Comparison of ENCODE assay signal across 9 mouse cellular contexts in genomic region chr3:87985505-87986320, GRCm38 (mm10). TPM values are rescaled to one million over a fixed set of nuclear protein-coding genes. Genes with fewer than 3 reads are reported as not detected.
A peak's percentile ranks its signal among the peaks of the same experiment; 100 is the strongest.
DNase-seq lines count a peak whose midpoint lies in the region; ATAC-seq and TF ChIP-seq lines count a peak whose summit lies in the region.
"Had no signal": no experiment of that assay in that cellular context is flagged by ENCODE, and none has a peak within 500 bp of the region (broad histone marks: within the 10 kb centered on the region; RNA-seq: fewer than 3 reads in every experiment).

No protein-coding gene starts in this region.

- peak overlapping the region; percentile 31 for H3K4me2 ChIP-seq in lung, embryonic 14.5 days
- peak overlapping the region; percentile 2; the same call in 1 of the 2 replicates for H3K4me2 ChIP-seq in forebrain, embryonic 13.5 days
- no peak overlapping the region for H3K4me2 ChIP-seq in intestine, embryonic 16.5 days (ENCODE audit: low read depth, low read length)
- peak overlapping the region; percentile 16; the same call in 1 of the 2 replicates for H3K4me2 ChIP-seq in neural tube, embryonic 13.5 days

- H3K4me3 ChIP-seq in lung, embryonic 14.5 days (ENCODE audit: low read depth, low read length), result no peak overlapping the region
- no peak overlapping the region for H3K4me3 ChIP-seq in forebrain, embryonic 13.5 days
- no peak overlapping the region for H3K4me3 ChIP-seq in intestine, embryonic 16.5 days (ENCODE audit: low read length)
- no peak overlapping the region for H3K4me3 ChIP-seq in neural tube, embryonic 13.5 days

- H3K9me3 ChIP-seq in lung, embryonic 14.5 days (ENCODE audit: low read depth, low read length), result no peaks in the 10 kb centered on the region
- H3K9me3 ChIP-seq in forebrain, embryonic 13.5 days (replicated peaks), result no peaks in the 10 kb centered on the region
- no peaks in the 10 kb centered on the region for H3K9me3 ChIP-seq in intestine, embryonic 16.5 days (ENCODE audit: control insufficient read depth, low read length)
- no peaks in the 10 kb centered on the region for H3K9me3 ChIP-seq in neural tube, embryonic 13.5 days

- peaks cover 48% of the 10 kb centered on the region for H3K4me1 ChIP-seq in lung, embryonic 14.5 days (ENCODE audit: insufficient read depth)
- H3K4me1 ChIP-seq in forebrain, embryonic 13.5 days, result peaks cover 78% of the 10 kb centered on the region
- peaks cover 70% of the 10 kb centered on the region for H3K4me1 ChIP-seq in intestine, embryonic 16.5 days (ENCODE audit: control insufficient read depth, insufficient read depth, low read length)
- peaks cover 77% of the 10 kb centered on the region for H3K4me1 ChIP-seq in neural tube, embryonic 13.5 days (replicated peaks)

- 19% methylated on average over 12 of the region's 12 CpGs for WGBS in lung, embryonic 14.5 days
- 27% methylated on average over 12 of the region's 12 CpGs for WGBS in forebrain, embryonic 13.5 days
- 35% methylated on average over 12 of the region's 12 CpGs for WGBS in intestine, embryonic 16.5 days
- 24% methylated on average over 12 of the region's 12 CpGs for WGBS in neural tube, embryonic 13.5 days

- no peak for TF ChIP-seq CTCF in lung, embryonic 14.5 days (IDR thresholded peaks at IDR 0.05; ENCODE audit: low read depth)

- H3K27ac ChIP-seq in lung, embryonic 14.5 days (ENCODE audit: low read depth), result peak overlapping the region; percentile 78
- H3K27ac ChIP-seq in forebrain, embryonic 13.5 days, result peak overlapping the region; percentile 40
- H3K27ac ChIP-seq in intestine, embryonic 16.5 days (ENCODE audit: low read length), result peak overlapping the region; percentile 70
- peak overlapping the region; percentile 77 for H3K27ac ChIP-seq in neural tube, embryonic 13.5 days (replicated peaks)

- H3K36me3 ChIP-seq in lung, embryonic 14.5 days (ENCODE audit: insufficient read depth), result no peaks in the 10 kb centered on the region
- 0 out of 2 replicates have a peak, but pooled peaks cover 8% of the 10 kb centered on the region for H3K36me3 ChIP-seq in forebrain, embryonic 13.5 days (ENCODE audit: poor library complexity, severe bottlenecking)
- no peaks in the 10 kb centered on the region for H3K36me3 ChIP-seq in intestine, embryonic 16.5 days (ENCODE audit: control insufficient read depth, insufficient read depth, low read length)
- no peaks in the 10 kb centered on the region for H3K36me3 ChIP-seq in neural tube, embryonic 13.5 days

- peak; percentile 76 for DNase-seq in lung, embryonic 14.5 days
- DNase-seq in lung, postnatal 36 days, result no peak
- no peak for DNase-seq in thymus, postnatal 36 days
- DNase-seq in urinary bladder, postnatal 14 days (ENCODE audit: low spot score), result no peak
- no peak for DNase-seq in thymus, postnatal 0 days (ENCODE audit: low spot score)
- DNase-seq: adrenal gland, adult 2 months had no signal

- H3K27me3 ChIP-seq in lung, embryonic 14.5 days (ENCODE audit: insufficient read depth, low read length), result peaks cover 22% of the 10 kb centered on the region
- H3K27me3 ChIP-seq in forebrain, embryonic 13.5 days, result peaks cover 20% of the 10 kb centered on the region; the same call in 1 of the 2 replicates
- peaks cover 14% of the 10 kb centered on the region; the same call in 1 of the 2 replicates for H3K27me3 ChIP-seq in intestine, embryonic 16.5 days (replicated peaks; ENCODE audit: control insufficient read depth, insufficient read depth, low read length)
- H3K27me3 ChIP-seq in neural tube, embryonic 13.5 days, result peaks cover 25% of the 10 kb centered on the region

- no peak overlapping the region; the same call in 1 of the 2 replicates for H3K9ac ChIP-seq in lung, embryonic 14.5 days
- no peak overlapping the region for H3K9ac ChIP-seq in forebrain, embryonic 13.5 days
- H3K9ac ChIP-seq in intestine, embryonic 16.5 days (ENCODE audit: low read depth, low read length), result 0 out of 2 replicates have a peak overlapping the region, but pooled peaks have one; percentile 43
- H3K9ac ChIP-seq in neural tube, embryonic 13.5 days, result peak overlapping the region; percentile 6; the same call in 1 of the 2 replicates

- ATAC-seq in lung, embryonic 14.5 days (ENCODE audit: insufficient read depth), result no peak
- no peak for ATAC-seq in forebrain, embryonic 13.5 days
- no peak for ATAC-seq in intestine, embryonic 16.5 days
- ATAC-seq in neural tube, embryonic 13.5 days (ENCODE audit: low read depth), result no peak

RNA-seq across cellular contexts. Expression of gene Bcan, which starts 14.3 kb away (rescaled TPM):
- polyA plus RNA-seq in lung, embryonic 14.5 days (2014; fragmentation: Nextera tagmentation; extraction: Ambion mirVana), result not detected in 2 replicates
- polyA plus RNA-seq in forebrain, embryonic 13.5 days (2015; fragmentation: Nextera tagmentation; extraction: Ambion mirVana), result 9.5 and 9.6 TPM in 2 replicates
- polyA plus RNA-seq in intestine, embryonic 16.5 days (2015; fragmentation: Nextera tagmentation; extraction: Ambion mirVana), result 0.18 and 0.67 TPM in 2 replicates
- 37.8 and 41.3 TPM in 2 replicates for polyA plus RNA-seq in neural tube, embryonic 13.5 days (2015; fragmentation: Nextera tagmentation; extraction: Ambion mirVana)
- polyA plus RNA-seq in thymus, postnatal 0 days (2015; fragmentation: Nextera tagmentation; extraction: Ambion mirVana), result 0.23 and 0.27 TPM in 2 replicates

RNA-seq across cellular contexts. Expression of gene Nes, which starts 14.8 kb away (rescaled TPM):
- 24.6 and 27.1 TPM in 2 replicates for polyA plus RNA-seq in lung, embryonic 14.5 days (2014; fragmentation: Nextera tagmentation; extraction: Ambion mirVana)
- polyA plus RNA-seq in forebrain, embryonic 13.5 days (2015; fragmentation: Nextera tagmentation; extraction: Ambion mirVana), result 76.3 and 79.9 TPM in 2 replicates
- polyA plus RNA-seq in intestine, embryonic 16.5 days (2015; fragmentation: Nextera tagmentation; extraction: Ambion mirVana), result 9.4 and 10.3 TPM in 2 replicates
- 44.1 and 47.1 TPM in 2 replicates for polyA plus RNA-seq in neural tube, embryonic 13.5 days (2015; fragmentation: Nextera tagmentation; extraction: Ambion mirVana)
- 3.2 and 4.5 TPM in 2 replicates for polyA plus RNA-seq in thymus, postnatal 0 days (2015; fragmentation: Nextera tagmentation; extraction: Ambion mirVana)

RNA-seq across cellular contexts. Expression of gene Crabp2, which starts 37.2 kb away (rescaled TPM):
- 7.7 and 10.3 TPM in 2 replicates for polyA plus RNA-seq in lung, embryonic 14.5 days (2014; fragmentation: Nextera tagmentation; extraction: Ambion mirVana)
- 67.1 and 89.5 TPM in 2 replicates for polyA plus RNA-seq in forebrain, embryonic 13.5 days (2015; fragmentation: Nextera tagmentation; extraction: Ambion mirVana)
- 3.8 TPM in 2 replicates for polyA plus RNA-seq in intestine, embryonic 16.5 days (2015; fragmentation: Nextera tagmentation; extraction: Ambion mirVana)
- polyA plus RNA-seq in neural tube, embryonic 13.5 days (2015; fragmentation: Nextera tagmentation; extraction: Ambion mirVana), result 193 and 205 TPM in 2 replicates
- 35.5 and 38.1 TPM in 2 replicates for polyA plus RNA-seq in thymus, postnatal 0 days (2015; fragmentation: Nextera tagmentation; extraction: Ambion mirVana)
- polyA plus RNA-seq: adrenal gland, adult 2 months had no signal

RNA-seq across cellular contexts. Expression of gene Hapln2, which starts 41.7 kb away (rescaled TPM):
- polyA plus RNA-seq in lung, embryonic 14.5 days (2014; fragmentation: Nextera tagmentation; extraction: Ambion mirVana), result not detected in 2 replicates
- polyA plus RNA-seq in forebrain, embryonic 13.5 days (2015; fragmentation: Nextera tagmentation; extraction: Ambion mirVana), result 0.11 and 0.36 TPM in 2 replicates
- polyA plus RNA-seq in intestine, embryonic 16.5 days (2015; fragmentation: Nextera tagmentation; extraction: Ambion mirVana), result not detected in 2 replicates
- 0.36 and 0.40 TPM in 2 replicates for polyA plus RNA-seq in neural tube, embryonic 13.5 days (2015; fragmentation: Nextera tagmentation; extraction: Ambion mirVana)
- polyA plus RNA-seq in thymus, postnatal 0 days (2015; fragmentation: Nextera tagmentation; extraction: Ambion mirVana), result 0.16 TPM in 1 of 2 replicates, not detected in the other

RNA-seq across cellular contexts. Expression of gene Rrnad1, which starts 55.2 kb away (rescaled TPM):
- polyA plus RNA-seq in lung, embryonic 14.5 days (2014; fragmentation: Nextera tagmentation; extraction: Ambion mirVana), result 16.4 and 19.6 TPM in 2 replicates
- 20.7 and 22.7 TPM in 2 replicates for polyA plus RNA-seq in forebrain, embryonic 13.5 days (2015; fragmentation: Nextera tagmentation; extraction: Ambion mirVana)
- polyA plus RNA-seq in intestine, embryonic 16.5 days (2015; fragmentation: Nextera tagmentation; extraction: Ambion mirVana), result 14.2 and 14.3 TPM in 2 replicates
- 20.1 and 22.2 TPM in 2 replicates for polyA plus RNA-seq in neural tube, embryonic 13.5 days (2015; fragmentation: Nextera tagmentation; extraction: Ambion mirVana)
- 15.7 and 16.6 TPM in 2 replicates for polyA plus RNA-seq in thymus, postnatal 0 days (2015; fragmentation: Nextera tagmentation; extraction: Ambion mirVana)

Comparison
In these comparisons a context has a peak if more than half of its experiments do, and no peak if none do; other contexts are left out.
1. H3K9ac ChIP-seq: peak in intestine, embryonic 16.5 days (single experiment) and neural tube, embryonic 13.5 days (single experiment); none in lung, embryonic 14.5 days (single experiment) and forebrain, embryonic 13.5 days (single experiment).
2. Peak in every context shown above with its lines, with median percentiles within 50 percentile points of each other: H3K27ac ChIP-seq.